Mouse (Mus musculus) ES-E14 (cell line): ENCODE measurements at regions not wholly inside any gene's neighbourhood (a gene's known extent, or its start where the extent isn't known, plus 50 kb on each side); places are given as distances from the start of the nearest gene placed in this dataset.

Experiments used
- CHD2 ChIP-seq: IDR thresholded peaks from 2 replicates; pipeline ENCODE4 v1.6.1; 2014; ENCODE audit warnings: mild to moderate bottlenecking, low read depth, low read length, inconsistent platforms
- HCFC1 ChIP-seq: IDR thresholded peaks from 2 replicates; pipeline ENCODE4 v1.6.1; 2012; ENCODE audit warnings: low read length, inconsistent platforms, borderline replicate concordance; ENCODE audit not compliant: insufficient read depth
- ZC3H11A ChIP-seq: IDR thresholded peaks from 2 replicates; pipeline ENCODE4 v1.6.1; 2012; ENCODE audit warnings: low read depth, mild to moderate bottlenecking, inconsistent platforms, low read length, borderline replicate concordance

DNA sequence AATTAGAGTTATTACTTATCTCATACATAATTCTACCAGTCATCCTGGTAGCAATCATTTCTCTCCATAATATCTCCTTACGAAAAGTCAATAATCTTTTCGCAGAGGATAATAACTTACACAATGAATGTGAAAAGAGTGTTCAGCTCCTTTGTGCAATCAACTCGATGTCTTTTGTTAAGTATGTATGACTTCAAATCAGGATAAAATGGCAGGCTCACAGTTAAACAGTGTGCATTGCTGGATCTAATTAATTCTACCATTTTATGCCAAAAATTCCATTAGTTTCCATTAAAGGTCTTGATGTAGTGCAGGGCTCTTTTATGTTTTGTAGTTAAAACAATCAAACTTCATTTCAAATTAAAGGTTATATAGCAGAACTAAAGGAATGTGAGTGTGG, 239.6 kb upstream of the Robo2 start:
- TF ChIP-seq ZC3H11A = no peak
- no peak for TF ChIP-seq HCFC1
- TF ChIP-seq CHD2 = no peak
